Mouse (Mus musculus): ENCODE results near the gene Ttc9b. TPM values are rescaled to one million over a fixed set of nuclear protein-coding genes. Genes with fewer than 3 reads are reported as not detected.

Gene Ttc9b
- total RNA-seq, 4 experiments from 2014 or later: not detected

DNA sequence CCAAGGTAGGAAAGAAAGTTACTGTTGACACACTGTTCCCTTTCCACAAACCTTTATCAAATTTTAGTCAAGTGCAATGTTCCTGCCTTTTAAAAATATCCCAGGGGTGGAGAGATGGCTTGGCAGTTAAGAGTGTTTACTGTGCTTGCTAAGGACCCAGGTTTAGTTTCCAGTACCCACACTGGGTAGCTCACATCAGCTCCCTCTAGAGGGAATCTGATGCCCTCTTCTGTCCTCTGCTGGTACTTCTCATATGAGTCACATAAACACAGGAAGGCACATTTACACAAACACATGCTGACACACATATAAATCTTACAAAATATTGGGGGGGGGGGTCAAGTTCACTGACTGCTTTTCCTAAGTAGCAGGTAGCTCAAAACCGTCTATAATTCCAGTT, 9.2 kb upstream of the Ttc9b start:
- DNase-seq: no peak

DNA sequence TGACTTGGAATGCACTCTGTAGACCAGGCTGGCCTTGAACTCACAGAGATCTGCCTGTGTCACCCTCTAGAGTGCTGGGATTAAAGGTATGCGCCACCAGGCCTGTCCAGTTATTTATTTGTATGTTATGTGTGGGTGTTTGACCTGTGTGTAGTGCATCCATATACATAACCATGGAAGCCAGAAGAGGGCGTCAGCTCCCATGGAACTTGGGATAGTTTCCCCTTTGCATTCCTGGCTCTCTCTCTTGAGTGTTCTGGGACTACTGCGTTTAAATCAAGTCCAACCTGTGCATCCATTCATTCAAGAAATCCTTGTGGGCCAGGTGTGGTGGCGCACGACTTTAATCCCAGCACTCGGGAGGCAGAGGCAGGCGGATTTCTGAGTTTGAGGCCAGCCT, 7.2 kb upstream of the Ttc9b start:
- DNase-seq: no peak

DNA sequence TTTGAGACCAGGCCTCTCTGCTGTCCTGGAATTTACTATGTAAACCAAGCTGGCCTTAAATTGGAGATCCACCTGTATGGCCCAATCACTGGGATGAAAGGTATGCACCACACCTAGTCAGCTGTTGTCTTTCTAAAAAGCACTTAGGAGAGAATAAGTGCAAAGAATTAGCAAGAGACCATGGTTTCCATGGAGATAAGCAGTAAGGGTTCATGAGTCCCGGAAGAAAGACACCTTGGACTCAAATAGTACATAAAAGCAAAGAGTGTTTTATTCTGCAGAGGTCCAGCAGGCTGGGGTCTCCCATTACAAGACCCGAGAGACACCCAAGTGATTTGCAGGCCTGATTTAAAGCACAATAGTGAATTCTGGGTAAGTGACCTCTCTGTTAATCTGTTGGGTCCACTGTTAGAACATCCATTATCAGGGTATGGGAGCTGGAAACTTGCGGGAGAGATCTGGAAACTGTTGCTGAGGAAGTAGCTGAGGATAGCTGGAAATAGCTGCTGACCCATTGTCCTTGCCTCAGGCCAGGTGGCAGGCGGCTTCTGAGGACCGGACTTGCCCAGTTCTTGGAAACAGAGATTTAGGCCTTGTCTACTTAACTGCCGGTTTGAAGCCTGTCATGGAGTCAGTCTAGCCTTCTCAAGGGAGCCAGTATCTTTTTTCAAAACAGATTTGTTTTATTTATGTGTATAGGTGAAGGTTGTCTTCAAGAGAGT, 6.3 kb upstream of the Ttc9b start:
- no peak for DNase-seq

DNA sequence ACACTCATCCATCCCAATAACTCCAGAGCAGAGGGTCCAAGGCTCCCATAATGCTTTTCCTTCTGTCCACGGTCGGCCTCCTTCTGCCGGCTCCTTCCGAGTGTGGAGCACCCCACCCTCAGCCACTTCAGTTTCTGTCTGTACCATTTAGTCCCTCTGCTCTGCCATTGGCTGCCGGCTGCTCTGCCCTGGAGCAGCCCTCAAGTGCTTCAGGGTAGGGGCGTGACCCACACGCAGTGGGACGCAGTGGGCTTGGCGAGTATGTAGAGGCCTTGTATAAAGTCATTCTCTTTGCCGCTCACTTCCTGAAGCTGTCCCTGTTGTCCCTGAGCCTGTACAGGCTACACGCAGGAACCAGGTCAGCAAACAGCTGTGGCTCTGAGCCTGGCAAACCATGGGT, 4.0 kb upstream of the Ttc9b start:
- DNase-seq: no peak

DNA sequence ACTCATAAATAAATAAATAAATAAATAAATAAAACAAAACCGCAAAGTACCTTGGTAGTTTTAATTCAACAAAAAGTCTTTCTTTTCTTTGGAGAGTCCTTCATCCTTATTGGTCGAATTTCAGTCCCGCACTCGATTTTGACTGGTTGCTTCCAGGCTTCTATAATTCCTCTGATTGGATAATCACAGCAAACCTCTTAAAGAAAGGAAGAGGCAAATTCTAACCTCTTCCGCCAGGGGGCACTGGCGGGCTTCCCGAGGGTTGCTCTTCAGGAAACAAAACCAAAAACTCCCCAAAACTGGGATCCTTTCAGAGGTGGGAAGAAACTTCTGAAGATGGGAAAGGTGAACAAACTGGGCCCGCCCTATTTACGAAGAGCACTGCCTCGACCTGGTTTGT, 2.8 kb upstream of the Ttc9b start:
- DNase-seq: peak; percentile 52

DNA sequence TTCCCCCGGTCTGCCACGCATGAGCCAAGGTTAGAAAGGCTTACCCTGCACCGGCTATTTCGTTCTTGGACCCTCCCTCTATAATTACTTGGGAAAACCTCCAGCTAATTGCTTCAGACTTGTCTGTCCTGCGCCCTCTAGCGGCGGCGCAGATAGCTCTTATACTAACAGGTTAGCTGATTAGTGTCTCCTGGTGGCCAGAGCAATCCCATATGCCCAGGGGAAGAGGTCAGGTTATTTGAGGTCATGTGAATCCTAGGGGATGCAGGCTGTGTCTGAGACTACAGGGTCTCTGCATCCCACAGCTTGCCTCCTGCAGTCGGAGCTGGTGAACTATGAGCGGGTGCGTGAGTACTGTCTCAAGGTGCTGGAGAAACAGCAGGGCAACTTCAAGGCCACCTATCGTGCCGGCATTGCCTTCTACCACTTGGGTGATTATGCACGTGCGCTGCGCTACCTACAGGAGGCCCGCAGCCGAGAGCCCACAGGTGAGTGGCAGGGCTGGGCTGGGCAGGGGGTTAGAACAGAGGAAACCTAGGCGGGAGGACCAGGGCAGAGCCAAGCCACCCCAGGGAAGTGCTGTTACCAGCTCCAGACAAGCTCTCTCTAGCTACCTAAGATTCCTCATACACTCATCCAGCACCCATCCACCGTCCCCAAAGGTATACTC, 1.0 kb downstream of the Ttc9b start:
- no peak for DNase-seq

DNA sequence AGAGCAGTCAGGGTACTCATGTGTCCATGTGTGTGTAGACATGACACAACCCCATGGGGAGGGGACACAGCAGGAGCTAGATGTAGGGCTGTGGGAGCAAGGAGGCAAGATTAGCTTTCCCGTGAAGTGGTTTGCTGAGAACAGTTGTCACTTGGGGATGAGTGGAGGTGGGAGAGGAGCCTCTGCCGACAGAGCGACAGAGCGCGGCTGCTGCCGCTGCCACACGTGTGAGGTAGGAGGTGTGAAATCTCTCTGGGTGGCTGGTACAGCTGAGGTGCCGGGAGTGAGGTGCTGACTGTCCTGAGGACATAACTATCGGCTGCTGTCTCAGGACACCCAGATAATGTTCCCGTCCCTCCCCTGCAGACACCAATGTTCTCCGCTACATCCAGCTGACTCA, 1.8 kb downstream of the Ttc9b start:
- DNase-seq: no peak

DNA sequence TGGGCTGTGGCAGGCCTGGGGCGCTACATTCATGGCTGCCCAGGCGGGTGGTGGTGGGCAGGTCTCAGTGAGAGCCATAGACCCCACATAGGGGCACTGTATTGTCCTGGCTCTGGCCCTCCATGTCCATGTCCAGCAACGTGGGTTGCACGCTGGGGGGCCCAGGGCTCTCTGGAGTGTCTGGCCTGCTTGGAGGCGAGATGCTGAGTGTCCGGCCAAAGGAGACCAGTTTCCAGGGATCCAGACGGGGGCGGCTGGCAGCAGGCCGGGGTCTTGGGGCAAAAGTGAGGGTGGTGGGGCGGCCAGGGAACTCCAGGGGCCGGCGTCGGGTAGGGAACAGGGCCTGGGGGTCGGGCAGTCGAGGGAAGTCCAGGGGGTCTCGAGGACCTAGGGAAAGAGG, 2.9 kb downstream of the Ttc9b start:
- DNase-seq: no peak

DNA sequence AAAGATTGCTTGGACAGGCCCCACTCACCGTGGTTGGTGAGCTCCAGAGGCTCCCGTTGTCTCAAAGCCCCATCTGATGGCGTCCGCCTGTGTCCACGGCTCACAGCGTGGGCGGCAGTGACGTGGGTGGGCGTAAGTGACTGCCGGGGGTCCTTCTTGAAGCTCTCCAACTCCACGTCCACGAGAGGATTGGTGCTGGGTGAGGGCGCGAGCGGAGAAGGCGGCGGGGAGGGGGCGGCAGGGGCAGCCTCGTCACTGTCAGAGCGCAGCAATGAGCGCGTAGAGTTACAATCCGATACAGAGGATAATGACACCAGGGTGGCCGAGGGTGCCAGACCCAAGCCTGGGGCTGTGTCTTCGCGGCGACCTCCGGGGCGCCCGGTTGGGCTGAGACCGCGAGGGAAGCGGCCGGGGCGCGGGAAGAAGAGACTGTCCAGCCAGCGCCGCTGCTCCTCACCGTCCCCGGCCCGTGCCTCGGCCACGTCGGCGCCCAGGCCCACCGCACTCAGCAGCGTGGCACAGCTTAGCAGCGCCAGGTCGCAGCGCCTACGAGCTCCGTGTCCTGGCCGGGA, 4.2 kb downstream of the Ttc9b start:
- DNase-seq: no peak

DNA sequence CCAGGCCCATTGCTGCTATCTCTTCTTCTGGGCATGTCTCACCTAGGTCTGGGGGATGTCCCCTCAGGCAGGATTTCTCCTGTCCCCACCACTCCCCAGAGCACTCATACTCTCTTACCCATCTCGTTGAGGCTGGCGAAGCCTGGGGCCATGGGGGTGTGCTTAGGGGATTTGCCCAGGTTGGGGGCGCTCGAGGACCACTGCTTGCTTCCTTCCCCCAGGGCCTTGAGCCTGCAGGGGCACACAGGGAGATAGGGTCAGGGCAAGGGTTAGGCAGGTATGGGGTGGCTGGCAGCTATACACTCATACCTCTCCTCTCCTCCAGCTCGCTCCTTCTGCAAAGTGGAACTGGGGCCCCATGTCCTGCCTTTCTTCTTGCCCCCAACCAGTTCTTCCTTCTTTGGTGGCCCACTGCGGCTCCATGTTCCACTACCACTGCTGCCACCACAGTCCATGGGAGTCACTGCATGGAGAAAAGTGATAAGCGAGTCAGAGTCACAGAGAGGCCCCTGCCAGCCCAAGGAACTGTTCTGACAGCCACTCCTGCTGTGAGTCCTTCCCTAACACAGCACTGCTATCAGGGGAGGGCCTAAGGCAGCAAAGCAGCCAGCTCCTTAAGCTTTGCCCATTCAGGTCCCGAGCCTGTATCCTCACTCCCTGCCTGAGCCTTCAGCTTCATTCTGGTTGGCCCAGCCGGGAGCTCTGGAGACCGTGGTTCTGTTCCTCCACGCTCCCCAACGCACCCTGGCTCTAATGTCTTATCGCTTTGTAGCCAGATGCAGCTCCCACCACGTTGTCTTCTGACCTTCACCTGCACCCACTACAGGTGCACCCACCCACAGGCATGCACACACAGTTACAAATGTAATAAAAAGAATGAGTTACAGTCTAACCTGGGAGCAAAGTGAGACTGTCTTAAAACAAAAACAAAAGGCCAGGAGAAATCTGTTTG, 5.3 kb downstream of the Ttc9b start:
- DNase-seq: no peak

DNA sequence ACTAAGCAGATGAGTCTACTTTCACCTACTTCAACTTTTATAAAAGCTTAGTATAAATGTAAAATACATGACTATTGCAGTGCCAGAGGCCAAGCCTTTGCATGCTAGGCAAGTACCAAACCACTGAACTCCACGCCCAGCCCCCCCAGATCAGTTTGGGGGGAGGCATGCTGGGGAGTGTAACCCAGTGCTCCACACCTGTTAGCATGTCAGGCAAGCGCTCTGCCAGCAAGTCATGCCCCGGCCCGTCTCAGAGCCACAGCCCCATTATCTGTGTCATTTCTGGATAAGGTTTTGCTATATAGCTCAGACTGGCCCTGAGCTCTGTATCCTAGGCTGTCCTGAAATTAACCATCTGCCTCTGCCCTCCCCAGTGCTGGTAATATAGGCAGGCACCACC, 8.3 kb downstream of the Ttc9b start:
- DNase-seq: no peak

DNA sequence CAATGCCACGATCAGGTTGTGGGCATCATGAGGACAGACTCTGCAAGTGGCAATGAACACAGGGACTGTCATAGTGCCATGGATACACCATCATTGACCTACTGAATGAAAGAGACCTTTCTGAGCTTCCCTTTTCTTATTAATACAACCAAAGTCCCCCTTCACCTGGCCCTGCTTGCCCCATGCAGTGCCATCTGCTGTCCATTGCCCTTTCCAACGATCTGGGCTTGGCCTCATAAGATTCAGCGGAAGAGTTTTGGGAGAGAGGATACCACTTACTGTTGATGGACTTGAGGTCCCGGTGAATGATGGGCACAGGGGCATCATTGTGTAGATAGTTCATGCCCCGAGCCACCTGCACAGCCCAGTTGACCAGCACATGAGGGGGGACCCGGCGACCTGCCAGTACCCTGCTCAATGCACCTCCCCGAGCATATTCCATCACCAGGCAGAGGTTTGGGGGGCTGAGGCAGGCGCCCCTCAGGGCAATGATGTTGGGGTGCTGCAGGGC, 19.4 kb downstream of the Ttc9b start:
- DNase-seq: no peak

DNA sequence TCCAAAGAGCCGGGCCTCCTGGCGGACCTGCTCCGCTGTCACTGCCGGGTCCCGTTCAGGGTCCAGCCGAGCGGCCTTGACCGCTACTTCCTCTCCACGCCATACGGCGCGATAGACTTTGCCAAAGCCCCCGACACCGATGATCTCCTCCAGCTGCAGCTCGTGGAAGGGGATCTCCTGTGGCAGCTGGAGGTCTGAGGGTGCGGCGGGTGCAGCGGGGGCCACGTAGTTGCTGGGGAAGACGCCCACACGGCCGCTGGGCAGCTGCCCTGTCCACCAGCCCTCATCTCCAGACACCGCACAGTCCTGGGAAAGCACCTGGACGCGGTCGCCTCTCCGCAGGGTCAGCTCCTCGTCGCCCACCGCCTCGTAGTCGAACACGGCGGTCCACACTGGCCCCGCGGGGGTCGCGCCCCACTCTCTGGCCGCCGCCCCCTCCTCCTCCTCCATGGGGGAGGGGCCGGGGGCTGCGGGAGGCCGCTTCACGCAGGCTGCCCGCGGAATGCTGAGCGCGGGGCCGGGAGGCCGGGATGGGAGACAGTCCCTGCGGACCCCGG, 19.9 kb downstream of the Ttc9b start:
- no peak for DNase-seq

DNA sequence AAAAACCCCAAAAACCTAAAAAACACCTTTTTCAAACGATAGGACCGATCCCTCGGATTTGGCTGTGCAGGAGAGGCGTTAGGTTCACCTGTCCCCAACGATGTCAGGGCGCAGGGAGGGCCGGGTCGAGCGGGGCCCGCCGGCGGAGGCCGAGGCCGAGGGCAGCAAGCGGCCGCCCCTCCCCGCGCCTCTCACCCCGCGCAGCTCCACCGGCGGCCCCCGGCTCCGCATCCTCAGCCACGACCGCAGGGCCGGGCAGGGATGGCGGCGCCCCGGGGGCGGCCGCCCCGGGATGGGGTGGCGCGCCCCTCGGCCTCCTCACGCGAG, 20.4 kb downstream of the Ttc9b start:
- no peak for DNase-seq

DNA sequence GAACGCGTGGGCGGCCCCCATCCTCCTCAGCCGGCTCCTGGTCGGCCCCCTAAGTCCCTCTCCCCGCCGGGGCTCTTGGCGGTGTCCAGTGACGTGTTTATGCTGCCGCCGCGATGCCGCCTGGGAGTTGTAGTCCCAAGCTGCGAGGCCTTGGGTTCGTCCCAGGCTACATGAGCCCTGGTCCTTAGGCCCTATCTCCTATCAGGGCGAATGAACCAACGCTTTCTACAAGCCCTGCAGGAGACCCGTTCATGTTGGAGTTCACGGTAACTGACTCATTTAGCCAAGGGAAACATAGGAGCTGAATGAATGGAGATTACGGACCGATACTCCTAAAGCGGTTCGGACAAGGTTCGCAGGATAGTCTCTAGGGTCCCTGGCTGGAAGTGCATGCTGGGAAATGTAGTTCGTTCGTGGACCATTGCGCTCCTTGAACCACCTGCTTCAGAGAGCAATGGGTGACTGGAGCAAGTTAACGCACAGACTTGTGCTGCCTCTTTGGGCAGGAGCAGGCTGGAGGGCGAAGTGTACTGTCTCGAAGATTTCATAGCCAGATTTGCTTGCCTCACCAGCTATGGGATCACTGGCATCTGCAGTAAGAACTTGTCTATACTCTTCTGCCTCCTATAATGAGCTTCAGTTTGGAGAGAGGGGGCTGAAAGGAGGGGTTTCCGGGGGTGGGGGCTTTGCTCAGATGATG, 21.0 kb downstream of the Ttc9b start, which contains the start of gene Map3k10:
Gene Map3k10 (minus strand): TSS at position 77 of the 700 bp plus-strand sequence.
- peak; percentile 90 for DNase-seq

DNA sequence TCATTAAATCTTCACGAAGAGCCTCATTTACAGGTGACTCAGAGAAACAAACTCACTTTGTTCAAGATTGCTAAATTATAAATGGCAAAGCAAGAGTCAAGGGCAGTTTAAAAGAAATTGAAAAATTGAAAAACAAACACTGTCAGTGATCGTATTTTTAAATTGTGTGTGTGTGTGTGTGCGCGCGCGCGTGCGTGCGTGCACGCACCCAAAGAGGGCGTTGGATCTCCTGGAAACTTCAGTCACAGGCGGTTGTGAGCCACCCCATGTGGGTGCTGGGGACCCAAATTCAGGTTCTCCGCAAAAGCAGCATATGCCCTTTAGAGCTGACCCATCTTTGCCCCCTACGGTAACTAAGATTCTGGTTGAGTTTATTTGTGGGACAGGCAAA, 21.5 kb downstream of the Ttc9b start:
- DNase-seq: no peak

DNA sequence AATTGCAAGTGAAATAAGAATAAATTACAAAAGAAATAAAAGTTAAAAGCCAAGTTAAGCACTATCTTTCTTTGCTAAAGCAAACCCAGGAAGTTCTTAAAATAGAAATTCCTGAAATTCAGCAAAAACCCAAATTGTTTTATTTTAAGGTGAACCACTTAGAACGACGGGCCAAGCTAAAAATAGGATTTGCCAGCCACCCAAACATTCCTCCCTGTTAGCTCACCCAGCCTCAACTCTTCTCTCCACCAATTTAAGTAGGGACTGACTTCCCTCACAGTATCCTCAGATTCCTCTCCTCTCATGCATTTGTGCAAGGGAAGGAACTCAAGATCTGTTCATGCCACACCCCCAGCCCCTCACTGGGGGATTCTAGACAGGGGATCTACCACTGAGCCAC, 29.5 kb downstream of the Ttc9b start:
- DNase-seq: no peak

DNA sequence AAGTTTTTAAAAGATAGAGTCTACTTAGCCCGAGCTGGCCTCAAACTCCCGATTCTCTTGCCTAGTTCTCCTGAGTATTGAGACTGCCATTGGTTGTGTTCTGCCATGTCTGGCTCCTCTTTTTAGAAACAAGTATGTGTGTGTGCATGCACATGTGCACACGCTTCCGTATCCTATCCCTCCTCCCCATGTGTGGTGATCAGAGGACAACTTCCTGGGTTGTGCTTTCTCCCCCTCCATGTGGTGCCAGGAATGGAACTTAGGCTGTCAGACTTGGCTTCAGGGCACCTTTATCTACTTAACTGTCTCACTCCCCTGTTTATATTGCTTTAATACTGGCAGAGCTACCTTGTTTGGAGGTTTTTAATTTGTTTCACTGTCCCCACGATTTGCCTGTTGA, 31.5 kb downstream of the Ttc9b start:
- DNase-seq: no peak

DNA sequence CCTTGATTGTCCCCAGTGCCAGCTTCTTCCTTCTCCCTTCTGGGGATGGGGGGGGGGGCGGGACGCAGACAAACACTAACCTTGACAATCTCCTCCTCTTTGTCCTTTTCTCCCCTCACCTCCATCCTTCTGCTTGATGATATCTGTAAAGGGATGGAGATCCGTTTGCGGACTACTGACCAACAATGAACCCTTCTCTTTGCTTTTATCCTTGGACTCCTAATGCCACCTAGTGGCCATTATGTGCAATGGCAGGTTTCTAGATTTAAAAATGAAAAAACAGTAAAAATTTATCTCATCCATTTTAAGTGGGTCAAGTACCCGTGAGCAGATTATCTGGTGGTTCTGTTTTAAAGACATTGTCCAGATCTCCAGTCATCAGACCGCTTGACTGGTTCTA, 32.0 kb downstream of the Ttc9b start:
- DNase-seq: no peak

DNA sequence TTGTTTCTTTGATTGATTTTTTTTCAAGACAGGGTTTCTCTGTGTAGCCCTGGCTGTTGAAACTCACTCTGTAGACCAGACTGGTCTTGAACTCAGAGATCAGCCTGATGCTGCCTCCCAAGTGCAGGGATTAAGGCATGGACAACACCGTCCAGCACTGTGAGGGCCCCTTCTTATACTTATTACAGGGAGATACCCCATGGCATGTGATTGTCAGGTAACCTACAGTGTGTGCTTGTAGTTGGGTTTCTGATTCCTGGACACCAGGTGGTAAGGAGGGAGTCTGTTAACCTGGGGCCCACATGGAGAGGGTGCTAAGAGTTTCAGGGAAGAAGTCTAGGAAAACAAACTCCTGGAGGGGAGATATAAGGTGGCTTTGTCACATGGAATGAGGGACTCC, 33.3 kb downstream of the Ttc9b start:
- no peak for DNase-seq

DNA sequence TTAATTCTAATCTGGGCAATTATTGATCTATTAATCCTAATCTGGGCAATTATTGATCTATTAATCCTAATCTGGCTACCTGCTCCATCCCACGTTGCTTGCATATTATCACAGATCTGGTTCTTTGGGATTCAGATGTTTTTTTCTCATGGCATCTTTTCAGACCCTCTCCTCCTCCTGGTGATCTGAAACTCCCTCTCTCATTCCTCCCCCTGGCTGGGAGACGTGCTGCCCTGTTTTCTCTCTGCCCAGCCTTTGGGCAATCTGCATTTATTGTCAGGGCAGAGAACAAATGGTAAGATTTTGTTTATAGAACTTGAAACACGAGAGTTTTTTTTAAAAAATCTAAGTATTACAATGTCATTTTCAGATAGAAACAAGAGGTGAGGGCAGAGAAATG, 34.1 kb downstream of the Ttc9b start:
- DNase-seq: no peak

DNA sequence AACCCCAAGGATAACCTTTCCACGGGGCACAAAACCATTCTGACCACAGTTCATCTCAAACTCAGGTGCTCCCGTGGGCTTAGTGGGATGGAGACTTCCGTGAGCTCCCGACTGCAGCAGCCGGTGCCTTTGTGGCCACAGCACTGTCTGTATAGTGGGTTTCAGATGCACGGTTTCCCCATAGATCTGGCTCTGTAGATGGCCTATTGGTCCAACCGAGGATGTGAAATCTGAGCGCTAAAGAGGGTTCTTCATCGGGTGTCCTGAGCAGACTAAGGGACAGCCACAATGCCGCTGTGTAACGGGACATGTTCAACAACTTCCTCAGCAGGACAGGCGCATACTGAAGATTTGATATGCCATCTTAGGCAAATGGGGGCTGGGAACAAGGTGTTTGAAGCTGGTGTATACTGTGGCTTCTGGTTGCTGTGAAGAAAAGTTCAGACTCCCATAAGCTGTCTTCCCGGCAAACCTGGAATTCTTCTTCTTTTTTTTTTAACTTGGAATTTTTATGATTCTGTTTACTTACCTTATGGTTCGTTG, 34.6 kb downstream of the Ttc9b start:
- no peak for DNase-seq
